Mouse (Mus musculus) testis, adult 2 months (tissue): ENCODE data around the gene Ttc1.

Experiments used
- CTCF ChIP-seq: fragments of 200-500 bp; IDR thresholded peaks from 2 replicates; pipeline ENCODE4 v1.5.1; 2012; ENCODE audit warnings: low read depth, mild to moderate bottlenecking, inconsistent platforms, low read length, moderate library complexity; ENCODE audit not compliant: control insufficient read depth, insufficient read depth, insufficient replicate concordance
- POLR2A ChIP-seq: fragments of 200-500 bp; IDR thresholded peaks from 2 replicates; pipeline ENCODE4 v1.6.1; 2012; ENCODE audit warnings: low read depth, mild to moderate bottlenecking, inconsistent platforms, low read length, moderate library complexity; ENCODE audit not compliant: control insufficient read depth

DNA sequence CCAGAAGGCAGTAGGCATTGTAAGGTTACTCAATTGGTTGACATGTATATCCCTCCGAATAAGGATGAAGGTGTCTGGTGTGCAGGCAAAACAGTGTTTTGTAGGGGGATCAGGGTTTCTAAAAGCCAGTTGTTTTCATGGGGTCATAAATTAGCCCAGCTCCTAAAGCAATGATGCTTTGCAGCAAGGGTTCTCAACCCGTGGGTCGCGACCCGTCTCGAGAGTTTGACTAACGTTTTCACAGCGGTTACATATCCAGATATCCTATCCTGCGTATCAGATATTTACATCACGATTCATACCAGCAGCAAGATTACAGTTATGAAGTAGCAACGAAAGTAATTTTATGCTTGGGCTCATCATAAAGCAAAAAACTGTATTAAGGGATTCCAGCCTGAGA, 19.9 kb upstream of the Ttc1 start:
- TF ChIP-seq POLR2A (no peak), CTCF (no peak)
